Mouse (Mus musculus) thymus, adult 18-20 months (tissue): ENCODE measurements at regions not wholly inside any gene's neighbourhood (a gene's known extent, or its start where the extent isn't known, plus 50 kb on each side); places are given as distances from the start of the nearest gene placed in this dataset.
"Not testable (repeated sequence)": the region's sequence is repeated elsewhere in the genome, so short reads cannot be mapped to it uniquely, and the experiment has no call there.

Experiments used
- DNase-seq, 2 experiments: peaks; one replicate each; pipeline ENCODE4 v3.0.0; 2022; ENCODE audit warnings: mixed read lengths in 2 of 2

GRCm38 (mm10) chr10:7390239-7391091, 83.0 kb downstream of the Ulbp1 start:
- DNase-seq: no peak

GRCm38 (mm10) chr10:7358791-7359190, 114.6 kb downstream of the Ulbp1 start:
- DNase-seq: not testable (repeated sequence)

- not testable (repeated sequence) for DNase-seq
Observed at GRCm38 (mm10) chr10:7344290-7344689, 129.1 kb downstream of the Ulbp1 start.

- not testable (repeated sequence) for DNase-seq
Observed at GRCm38 (mm10) chr10:7343736-7344135, 129.7 kb downstream of the Ulbp1 start.

- peak; percentile 5 to 23 for DNase-seq
Observed at GRCm38 (mm10) chr10:7333077-7333747, 121.2 kb upstream of the Cnksr3 start.

GRCm38 (mm10) chr10:7328262-7328661, 116.2 kb upstream of the Cnksr3 start:
- no peak for DNase-seq

GRCm38 (mm10) chr10:7327046-7327445, 115.0 kb upstream of the Cnksr3 start:
- not testable (repeated sequence) for DNase-seq

GRCm38 (mm10) chr10:7325074-7325473, 113.0 kb upstream of the Cnksr3 start:
- DNase-seq: no peak

- DNase-seq: no peak
Observed at GRCm38 (mm10) chr10:7323258-7323657, 111.2 kb upstream of the Cnksr3 start.

- DNase-seq: no peak
Observed at GRCm38 (mm10) chr10:7309927-7310326, 97.9 kb upstream of the Cnksr3 start.

- DNase-seq: not testable (repeated sequence)
Observed at GRCm38 (mm10) chr10:7305881-7306280, 93.8 kb upstream of the Cnksr3 start.

GRCm38 (mm10) chr10:7298377-7298776, 86.3 kb upstream of the Cnksr3 start:
- DNase-seq: no peak

- DNase-seq: no peak
Observed at GRCm38 (mm10) chr10:7295921-7296320, 83.9 kb upstream of the Cnksr3 start.

GRCm38 (mm10) chr10:7293203-7293602, 81.2 kb upstream of the Cnksr3 start:
- no peak for DNase-seq

- no peak for DNase-seq
Observed at GRCm38 (mm10) chr10:7289773-7290411, 77.9 kb upstream of the Cnksr3 start.

- DNase-seq: no peak
Observed at GRCm38 (mm10) chr10:7285112-7285905, 73.3 kb upstream of the Cnksr3 start.

- no peak for DNase-seq
Observed at GRCm38 (mm10) chr10:7280429-7280828, 68.4 kb upstream of the Cnksr3 start.

- no peak for DNase-seq
Observed at GRCm38 (mm10) chr10:7278820-7279219, 66.8 kb upstream of the Cnksr3 start.

- no peak for DNase-seq
Observed at GRCm38 (mm10) chr10:7275357-7275756, 63.3 kb upstream of the Cnksr3 start.

GRCm38 (mm10) chr10:7274422-7274821, 62.4 kb upstream of the Cnksr3 start:
- no peak for DNase-seq

GRCm38 (mm10) chr10:7271156-7271555, 59.1 kb upstream of the Cnksr3 start:
- DNase-seq: no peak

GRCm38 (mm10) chr10:7268386-7269033, 56.5 kb upstream of the Cnksr3 start:
- no peak for DNase-seq
